Comparison of ENCODE assay signal across 8 mouse cellular contexts in genomic region chr1:192770130-192770494, GRCm38 (mm10). TPM values are rescaled to one million over a fixed set of nuclear protein-coding genes. Genes with fewer than 3 reads are reported as not detected.
A peak's percentile ranks its signal among the peaks of the same experiment; 100 is the strongest.
DNase-seq lines count a peak whose midpoint lies in the region; ATAC-seq and TF ChIP-seq lines count a peak whose summit lies in the region.

No protein-coding gene starts in this region.

- H3K4me2 ChIP-seq in kidney, embryonic 16.5 days (replicated peaks; ENCODE audit: low read depth, low read length) = peak overlapping the region; percentile 99

- peak; percentile 25 for DNase-seq in kidney, adult 9 months
- no peak for DNase-seq in kidney, adult 11 months
- DNase-seq in ovary, adult 18-20 months (ENCODE audit: low spot score) = no peak

- ATAC-seq in activated CD4-positive, CD25-positive, alpha-beta regulatory T cell, adult 4 months = peak; percentile 19
- ATAC-seq in kidney, embryonic 16.5 days (ENCODE audit: low FRiP score, low TSS enrichment) = peak; percentile 76

- H3K79me2 ChIP-seq in macrophage (ENCODE audit: inconsistent target) = no peaks in the 10 kb centered on the region

- peak; percentile 50 for TF ChIP-seq POLR2A in embryonic fibroblast, embryonic 13.5 days (IDR thresholded peaks at IDR 0.05; ENCODE audit: low read depth, low read length)
- no peak for TF ChIP-seq POLR2A in small intestine, adult 2 months (IDR thresholded peaks at IDR 0.05; ENCODE audit: low read depth, low read length)

- H3K9me3 ChIP-seq in kidney, embryonic 16.5 days (ENCODE audit: low read length) = no peaks in the 10 kb centered on the region; the same call in 1 of the 2 replicates

- WGBS in kidney, embryonic 16.5 days = 20% methylated on average over 10 of the region's 10 CpGs
- 35% methylated on average over 10 of the region's 10 CpGs for WGBS in macrophage (ENCODE audit: missing documents)
- WGBS in small intestine, adult 2 months = 7% methylated on average over 10 of the region's 10 CpGs

- no peak for TF ChIP-seq CTCF in embryonic fibroblast, embryonic 13.5 days (IDR thresholded peaks at IDR 0.05; ENCODE audit: borderline replicate concordance, insufficient read depth, low read length)
- TF ChIP-seq CTCF in small intestine, adult 2 months (IDR thresholded peaks at IDR 0.05; ENCODE audit: extremely low read depth, insufficient read length, insufficient replicate concordance, low read depth, low read length) = no peak

- peak overlapping the region; percentile 33 for H3K4me3 ChIP-seq in embryonic fibroblast, embryonic 13.5 days (ENCODE audit: insufficient read depth, low read length)
- peak overlapping the region; percentile 74 for H3K4me3 ChIP-seq in kidney, embryonic 16.5 days (ENCODE audit: low read length)
- peak overlapping the region; percentile 24 for H3K4me3 ChIP-seq in macrophage (ENCODE audit: inconsistent target)
- H3K4me3 ChIP-seq in small intestine, adult 2 months (ENCODE audit: low read depth, low read length) = peak overlapping the region; percentile 72

- H3K9ac ChIP-seq in kidney, embryonic 16.5 days (replicated peaks; ENCODE audit: low read length) = peak overlapping the region; percentile 97

- peaks cover 7% of the 10 kb centered on the region for H3K4me1 ChIP-seq in embryonic fibroblast, embryonic 13.5 days (ENCODE audit: control insufficient read depth, insufficient read depth, low read length)
- H3K4me1 ChIP-seq in kidney, embryonic 16.5 days (ENCODE audit: insufficient read depth, low read length) = peaks cover 19% of the 10 kb centered on the region
- H3K4me1 ChIP-seq in small intestine, adult 2 months (ENCODE audit: control insufficient read depth, insufficient read depth, insufficient read length, low read length) = peaks cover 3% of the 10 kb centered on the region; the same call in 1 of the 2 replicates

- peak overlapping the region; percentile 89 for H3K27ac ChIP-seq in embryonic fibroblast, embryonic 13.5 days (ENCODE audit: insufficient read depth, low read length)
- peak overlapping the region; percentile 95 for H3K27ac ChIP-seq in kidney, embryonic 16.5 days (ENCODE audit: low read length)
- peak overlapping the region; percentile 25 for H3K27ac ChIP-seq in macrophage
- peak overlapping the region; percentile 25 for H3K27ac ChIP-seq in small intestine, adult 2 months (ENCODE audit: insufficient read depth, low read depth, low read length)

- no peaks in the 10 kb centered on the region for H3K36me3 ChIP-seq in kidney, embryonic 16.5 days (ENCODE audit: insufficient read depth, low read length)
- no peaks in the 10 kb centered on the region for H3K36me3 ChIP-seq in macrophage (ENCODE audit: inconsistent target)
- no peaks in the 10 kb centered on the region for H3K36me3 ChIP-seq in small intestine, adult 2 months (ENCODE audit: control insufficient read depth, insufficient read depth, low read length)

- no peaks in the 10 kb centered on the region for H3K27me3 ChIP-seq in kidney, embryonic 16.5 days (ENCODE audit: insufficient read depth, low read length)
- H3K27me3 ChIP-seq in small intestine, adult 2 months (ENCODE audit: control insufficient read depth, insufficient read depth, low read length) = no peaks in the 10 kb centered on the region

RNA-seq across cellular contexts. Expression of gene Hhat, which starts 0.9 kb away (rescaled TPM):
- 1 to 10 TPM in 1 of 2 experiments, under 1 TPM in 1; 0.89 to 1.6 TPM for polyA plus RNA-seq in activated CD4-positive, CD25-positive, alpha-beta regulatory T cell, adult 4 months (2017; shearing (Covaris generic))
- polyA plus RNA-seq in embryonic fibroblast, embryonic 13.5 days (2011; ENCODE audit: insufficient read length, low read depth, missing spikeins) = 12.6 and 15.5 TPM in 2 replicates
- 17.5 and 17.8 TPM in 2 replicates for polyA plus RNA-seq in kidney, embryonic 16.5 days (2015; fragmentation: Nextera tagmentation; extraction: Ambion mirVana)
- 10 to 100 TPM in 20 of 26 experiments, 1 to 10 TPM in 6; 2.7 to 21.3 (median 12.9) TPM for total RNA-seq in macrophage (2018; cell fraction: chromatin; rRNA removed)
- 1 to 10 TPM; 1.1 to 3.1 (median 1.7) TPM for total RNA-seq in macrophage (2018; cell fraction: cytosol; rRNA removed)
- total RNA-seq in macrophage (2018; cell fraction: nucleus; rRNA removed) = 10 to 100 TPM in 2 of 26 experiments, 1 to 10 TPM in 24; 1.7 to 10.6 (median 6.9) TPM
- 0.78 to 1.7 TPM (median 0.85 TPM) in 3 replicates for polyA plus RNA-seq in macrophage (2018)
- polyA plus RNA-seq in small intestine, adult 2 months (2012; rRNA removed) = 1.9 and 3.1 TPM in 2 replicates

Comparison
In these comparisons a context has a peak if more than half of its experiments do, and no peak if none do; other contexts are left out.
1. H3K27ac ChIP-seq: peak in every context shown above with its lines; median percentile 95 in kidney, embryonic 16.5 days; 89 in embryonic fibroblast, embryonic 13.5 days; 25 in macrophage; 25 in small intestine, adult 2 months.
2. H3K4me3 ChIP-seq: peak in every context shown above with its lines; median percentile 74 in kidney, embryonic 16.5 days; 72 in small intestine, adult 2 months; 33 in embryonic fibroblast, embryonic 13.5 days; 24 in macrophage.